Mouse (Mus musculus): ENCODE measurements around the gene Ccdc142. TPM values are rescaled to one million over a fixed set of nuclear protein-coding genes. Genes with fewer than 3 reads are reported as not detected.

Ccdc142 gene
- polyA plus RNA-seq, 1 experiment: 1.2 TPM

- Histone ChIP-seq H3K4me2 (ENCODE audit: low read depth) (no peak within 1 kb of the TSS), H3K4me3 (no peak within 1 kb of the TSS), H3K27me3 (ENCODE audit: control insufficient read depth, insufficient read depth, insufficient read length) (peaks cover 4% of the 10 kb centered on the region), H3K36me3 (ENCODE audit: control insufficient read depth, insufficient read depth) (peaks cover 13% of the 10 kb centered on the region), H3ac (ENCODE audit: control insufficient read depth, insufficient read length) (no peak within 1 kb of the TSS), H3K79me2 (ENCODE audit: control insufficient read depth, insufficient read depth) (peaks cover 32% of the 10 kb centered on the region)
- TF ChIP-seq POLR2A (IDR thresholded peaks at IDR 0.05; ENCODE audit: insufficient read length, low read depth): no peak
- TF ChIP-seq TCF12 (IDR thresholded peaks at IDR 0.05; ENCODE audit: insufficient read depth, poor library complexity, severe bottlenecking): no peak
- TF ChIP-seq CEBPB (IDR thresholded peaks at IDR 0.05; ENCODE audit: insufficient read depth, poor library complexity, severe bottlenecking): no peak
- TF ChIP-seq TCF3 (IDR thresholded peaks at IDR 0.05; ENCODE audit: insufficient read length, low read depth): no peak
- TF ChIP-seq MYOG (IDR thresholded peaks at IDR 0.05; ENCODE audit: control insufficient read depth in 1 of 3, insufficient read depth in 1 of 3, insufficient read length in 2 of 3, low read depth in 2 of 3): no peak
- no peak for TF ChIP-seq MYOD1 (IDR thresholded peaks at IDR 0.05; ENCODE audit: control insufficient read depth in 1 of 3, insufficient read length in 2 of 3, low read depth in 2 of 3)
- TF ChIP-seq E2F4 (IDR thresholded peaks at IDR 0.05; ENCODE audit: insufficient read depth): no peak
- no peak for TF ChIP-seq USF1 (IDR thresholded peaks at IDR 0.05; ENCODE audit: low read depth)
- TF ChIP-seq SRF (IDR thresholded peaks at IDR 0.05; ENCODE audit: control insufficient read depth, insufficient read length, low read depth): no peak
These were observed 43.6 kb upstream of the Ccdc142 start, which contains the start of gene Dqx1 for GRCm38 (mm10) chr6:83057790-83058189. Dqx1 (plus strand) TSS chr6:83057844.

- peaks cover 23% of the 10 kb centered on the region for H3K79me2 ChIP-seq (ENCODE audit: control insufficient read depth, insufficient read depth)
- H3ac ChIP-seq (ENCODE audit: control insufficient read depth, insufficient read length): no peak overlapping the region
- TF ChIP-seq E2F4 (IDR thresholded peaks at IDR 0.05; ENCODE audit: insufficient read depth) (no peak), MYOG (IDR thresholded peaks at IDR 0.05; ENCODE audit: control insufficient read depth in 1 of 3, insufficient read depth in 1 of 3, insufficient read length in 2 of 3, low read depth in 2 of 3) (no peak), POLR2AphosphoS2 (IDR thresholded peaks at IDR 0.05; ENCODE audit: insufficient read length, low read depth) (peak; percentile 56), POLR2A (IDR thresholded peaks at IDR 0.05; ENCODE audit: insufficient read length, low read depth) (peak; percentile 22)
- H3K36me3 ChIP-seq (ENCODE audit: control insufficient read depth, insufficient read depth): peaks cover 13% of the 10 kb centered on the region
- peaks cover 13% of the 10 kb centered on the region for H3K27me3 ChIP-seq (ENCODE audit: control insufficient read depth, insufficient read depth, insufficient read length)
- no peak overlapping the region for H3K4me2 ChIP-seq (ENCODE audit: low read depth)
- H3K4me3 ChIP-seq: no peak overlapping the region
These were observed 42.7 kb upstream of the Ccdc142 start for GRCm38 (mm10) chr6:83058725-83059124.

GRCm38 (mm10) chr6:83065995-83066394, 35.4 kb upstream of the Ccdc142 start:
- no peaks in the 10 kb centered on the region for H3K79me2 ChIP-seq (ENCODE audit: control insufficient read depth, insufficient read depth)
- no peak for TF ChIP-seq POLR2A (IDR thresholded peaks at IDR 0.05; ENCODE audit: insufficient read length, low read depth)
- TF ChIP-seq SRF (IDR thresholded peaks at IDR 0.05; ENCODE audit: control insufficient read depth, insufficient read length, low read depth): no peak
- no peak for TF ChIP-seq REST (IDR thresholded peaks at IDR 0.05; ENCODE audit: insufficient read depth, insufficient read length)
- no peak for TF ChIP-seq E2F4 (IDR thresholded peaks at IDR 0.05; ENCODE audit: insufficient read depth)
- TF ChIP-seq CEBPB (IDR thresholded peaks at IDR 0.05; ENCODE audit: insufficient read depth, poor library complexity, severe bottlenecking): no peak
- no peak for TF ChIP-seq POLR2AphosphoS2 (IDR thresholded peaks at IDR 0.05; ENCODE audit: insufficient read length, low read depth)
- no peak for TF ChIP-seq MYOD1 (IDR thresholded peaks at IDR 0.05; ENCODE audit: control insufficient read depth in 1 of 3, insufficient read length in 2 of 3, low read depth in 2 of 3)
- TF ChIP-seq MYOG (IDR thresholded peaks at IDR 0.05; ENCODE audit: control insufficient read depth in 1 of 3, insufficient read depth in 1 of 3, insufficient read length in 2 of 3, low read depth in 2 of 3): no peak
- no peak for TF ChIP-seq USF1 (IDR thresholded peaks at IDR 0.05; ENCODE audit: low read depth)
- TF ChIP-seq TCF12 (IDR thresholded peaks at IDR 0.05; ENCODE audit: insufficient read depth, poor library complexity, severe bottlenecking): no peak
- TF ChIP-seq TCF3 (IDR thresholded peaks at IDR 0.05; ENCODE audit: insufficient read length, low read depth): no peak
- peaks cover 65% of the 10 kb centered on the region for H3K27me3 ChIP-seq (ENCODE audit: control insufficient read depth, insufficient read depth, insufficient read length)
- H3K4me2 ChIP-seq (ENCODE audit: low read depth): no peak overlapping the region
- H3K36me3 ChIP-seq (ENCODE audit: control insufficient read depth, insufficient read depth): no peaks in the 10 kb centered on the region
- H3ac ChIP-seq (ENCODE audit: control insufficient read depth, insufficient read length): no peak overlapping the region
- no peak overlapping the region for H3K4me3 ChIP-seq

GRCm38 (mm10) chr6:83066441-83066840, 35.0 kb upstream of the Ccdc142 start:
- no peaks in the 10 kb centered on the region for H3K79me2 ChIP-seq (ENCODE audit: control insufficient read depth, insufficient read depth)
- H3K4me3 ChIP-seq: no peak overlapping the region
- no peak overlapping the region for H3K4me2 ChIP-seq (ENCODE audit: low read depth)
- no peaks in the 10 kb centered on the region for H3K36me3 ChIP-seq (ENCODE audit: control insufficient read depth, insufficient read depth)
- H3ac ChIP-seq (ENCODE audit: control insufficient read depth, insufficient read length): no peak overlapping the region
- H3K27me3 ChIP-seq (ENCODE audit: control insufficient read depth, insufficient read depth, insufficient read length): peaks cover 70% of the 10 kb centered on the region
- TF ChIP-seq MYOD1 (IDR thresholded peaks at IDR 0.05; ENCODE audit: control insufficient read depth in 1 of 3, insufficient read length in 2 of 3, low read depth in 2 of 3): no peak

- no peak overlapping the region for H3ac ChIP-seq (ENCODE audit: control insufficient read depth, insufficient read length)
- H3K36me3 ChIP-seq (ENCODE audit: control insufficient read depth, insufficient read depth): no peaks in the 10 kb centered on the region
- H3K4me3 ChIP-seq: no peak overlapping the region
- peaks cover 76% of the 10 kb centered on the region for H3K27me3 ChIP-seq (ENCODE audit: control insufficient read depth, insufficient read depth, insufficient read length)
- no peak overlapping the region for H3K4me2 ChIP-seq (ENCODE audit: low read depth)
- H3K79me2 ChIP-seq (ENCODE audit: control insufficient read depth, insufficient read depth): no peaks in the 10 kb centered on the region
- TF ChIP-seq MAX (IDR thresholded peaks at IDR 0.05; ENCODE audit: low read depth) (no peak), POLR2AphosphoS2 (IDR thresholded peaks at IDR 0.05; ENCODE audit: insufficient read length, low read depth) (no peak), MYOD1 (IDR thresholded peaks at IDR 0.05; ENCODE audit: control insufficient read depth in 1 of 3, insufficient read length in 2 of 3, low read depth in 2 of 3) (no peak), SRF (IDR thresholded peaks at IDR 0.05; ENCODE audit: control insufficient read depth, insufficient read length, low read depth) (no peak), TCF3 (IDR thresholded peaks at IDR 0.05; ENCODE audit: insufficient read length, low read depth) (no peak), CEBPB (IDR thresholded peaks at IDR 0.05; ENCODE audit: insufficient read depth, poor library complexity, severe bottlenecking) (no peak), POLR2A (IDR thresholded peaks at IDR 0.05; ENCODE audit: insufficient read length, low read depth) (no peak)
These were observed 33.2 kb upstream of the Ccdc142 start for GRCm38 (mm10) chr6:83068221-83068620.
